Mouse (Mus musculus) embryonic facial prominence, embryonic 14.5 days (tissue): ENCODE measurements around the gene Cenpx. TPM values are rescaled to one million over a fixed set of nuclear protein-coding genes. Genes with fewer than 3 reads are reported as not detected.

Experiments
- ATAC-seq: fragments of 200-750 bp; cut with Nextera tagmentation; 2 replicates; pipeline ENCODE4 v1.8.0; 2017; ENCODE audit warnings: low read depth, moderate number of reproducible peaks, moderate TSS enrichment
- DNase-seq: peaks from one replicate; pipeline ENCODE4 v3.0.0-alpha.2; 2015; ENCODE audit warnings: low spot score
- H3K27ac ChIP-seq: fragments of 300-500 bp; sonication (generic); replicated peaks from 2 replicates; pipeline ENCODE4 v1.5.1; 2014; ENCODE audit warnings: low read depth, mild to moderate bottlenecking, low read length, moderate library complexity
- H3K27me3 ChIP-seq: fragments of 300-500 bp; sonication (generic); replicated peaks from 2 replicates; pipeline ENCODE4 v1.6.1; 2014; ENCODE audit warnings: low read length; ENCODE audit not compliant: control insufficient read depth, insufficient read depth
- H3K36me3 ChIP-seq: fragments of 300-500 bp; sonication (generic); 2 replicates; pipeline ENCODE4 v1.6.1; 2014; ENCODE audit warnings: low read length, mixed read lengths; ENCODE audit not compliant: control insufficient read depth, insufficient read depth
- H3K4me1 ChIP-seq: fragments of 300-500 bp; sonication (generic); 2 replicates; pipeline ENCODE4 v1.6.1; 2014; ENCODE audit warnings: antibody characterized with exemption, low read length; ENCODE audit not compliant: control insufficient read depth, insufficient read depth
- H3K4me2 ChIP-seq: fragments of 300-500 bp; sonication (generic); 2 replicates; pipeline ENCODE4 v1.6.1; 2014; ENCODE audit warnings: low read depth, mild to moderate bottlenecking, low read length, moderate library complexity, mixed read lengths
- H3K4me3 ChIP-seq: fragments of 300-500 bp; sonication (generic); 2 replicates; pipeline ENCODE4 v1.5.1; 2014; ENCODE audit warnings: low read depth, mild to moderate bottlenecking, low read length
- H3K9ac ChIP-seq: fragments of 300-500 bp; sonication (generic); 2 replicates; pipeline ENCODE4 v1.6.1; 2014; ENCODE audit warnings: low read depth, mild to moderate bottlenecking, low read length, moderate library complexity, mixed read lengths
- H3K9me3 ChIP-seq: fragments of 300-500 bp; sonication (generic); 2 replicates; pipeline ENCODE4 v1.6.1; 2016; ENCODE audit warnings: low read length; ENCODE audit not compliant: control insufficient read depth
- WGBS: fragments of 180-500 bp; shearing (Covaris S2); extraction: QIAGEN DNeasy Blood & Tissue Kit; methylation state at CpG from one replicate; pipeline ENCODE4 v1.1.7; 2014; 5-methylcytosine and 5-hydroxymethylcytosine counted together
- polyA plus RNA-seq: library from polyadenylated mRNA; unstranded; fragments of >200 nt; fragmentation: Nextera tagmentation; extraction: Ambion mirVana; gene quantifications from 2 replicates; pipeline ENCODE4 v1.2.1, GENCODE M21; 2014

Gene Cenpx
- polyA plus RNA-seq, 1 experiment from 2014 or later = 145 TPM

DNA sequence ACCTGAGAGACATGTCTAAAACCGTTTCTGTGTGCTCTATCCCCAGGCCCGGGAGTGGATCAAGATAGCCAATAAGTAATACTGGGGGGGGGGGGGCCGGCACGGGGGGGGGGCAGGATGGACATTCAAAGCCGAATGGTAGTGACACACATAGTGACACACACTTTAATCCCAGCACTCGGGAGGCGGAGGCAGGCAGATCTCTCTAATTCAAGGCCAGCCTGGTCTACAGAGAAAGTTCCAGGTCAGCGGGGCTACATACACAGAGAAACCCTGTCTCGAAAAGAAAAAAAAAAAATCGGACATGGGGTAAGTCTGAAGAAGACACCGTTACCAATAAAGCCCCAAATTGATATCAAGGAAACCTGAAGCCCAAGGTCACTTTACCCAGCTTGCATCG is 14.0 kb upstream of the Cenpx start:
- no peak overlapping the region for H3K9ac ChIP-seq
- no peak for ATAC-seq
- 72% methylated on average over 10 of the region's 12 CpGs for WGBS

DNA sequence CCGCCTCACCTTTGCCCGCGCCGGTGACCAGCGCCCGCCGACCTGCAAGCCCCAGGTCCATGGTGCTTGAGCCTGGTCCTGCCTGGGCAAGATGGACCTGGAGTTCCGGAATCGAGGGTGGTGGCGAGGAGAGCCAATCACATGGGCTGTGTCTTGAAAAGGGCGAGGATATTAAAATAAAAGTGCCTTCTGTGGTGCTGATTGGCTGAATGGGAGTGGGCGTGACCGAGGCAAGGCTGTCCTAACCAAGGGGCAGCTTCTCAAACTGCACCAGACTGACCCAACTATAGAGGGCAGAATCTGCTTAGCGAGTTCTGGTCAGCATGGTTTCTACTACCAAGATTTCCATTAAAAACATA is 13.6 kb upstream of the Cenpx start, which contains the start of gene Dcxr:
TSS of gene Dcxr (minus strand) at position 113 of the 359 bp plus-strand sequence.
- 1% methylated on average over 14 of the region's 14 CpGs for WGBS

More for the DNA sequence above, 14.0 kb upstream of the Cenpx start:
- Histone ChIP-seq H3K27ac (no peak overlapping the region), H3K4me1 (peaks cover 13% of the 10 kb centered on the region; the same call in 1 of the 2 replicates), H3K27me3 (no peaks in the 10 kb centered on the region), H3K9me3 (no peaks in the 10 kb centered on the region), H3K36me3 (0 out of 2 replicates have a peak, but pooled peaks cover 5% of the 10 kb centered on the region), H3K4me3 (no peak overlapping the region), H3K4me2 (peak overlapping the region; percentile 95)
- no peak for DNase-seq

DNA sequence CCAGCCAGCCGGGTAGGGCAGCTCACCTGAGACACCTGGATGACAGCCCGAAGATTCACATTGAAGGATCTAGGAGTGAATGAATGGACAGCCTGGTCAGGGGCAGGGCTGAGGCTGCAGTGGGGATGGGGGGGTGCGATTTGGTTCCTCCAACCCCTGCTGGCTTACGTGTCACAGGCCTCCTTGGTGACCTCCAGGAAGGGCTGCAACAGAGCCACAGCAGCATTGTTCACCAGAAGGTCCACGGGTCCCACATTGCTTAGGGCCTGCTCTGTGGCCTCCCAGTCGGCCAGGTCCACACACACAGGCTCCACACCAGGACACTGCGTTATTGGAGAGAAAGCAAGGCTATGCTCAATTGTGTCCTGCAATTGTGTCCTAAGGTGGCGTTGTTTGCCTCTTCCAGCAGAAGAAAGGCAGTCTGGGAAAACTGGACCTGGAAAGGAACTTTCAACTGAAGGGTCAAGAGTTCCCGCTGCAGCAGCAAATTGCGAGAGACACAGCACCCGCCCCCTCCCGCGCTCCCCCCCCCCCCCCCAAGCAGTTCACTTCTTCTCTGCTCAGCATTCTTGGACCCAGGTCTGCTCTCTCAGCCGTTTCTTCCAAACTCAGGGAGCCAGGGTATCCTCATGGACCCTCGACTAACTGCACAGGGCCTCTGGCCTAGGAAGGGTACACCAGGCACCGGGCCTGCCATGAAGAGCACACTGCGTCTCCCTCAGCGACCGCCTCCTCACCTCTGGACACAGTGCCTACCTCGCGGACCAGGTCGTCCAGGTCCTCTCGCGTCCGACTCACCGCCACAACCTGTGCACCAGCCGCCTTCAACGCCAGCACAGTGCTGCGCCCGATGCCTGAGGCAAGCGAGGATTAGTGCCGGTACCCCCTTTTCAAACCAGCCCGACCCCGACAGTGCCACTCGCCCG is 13.0 kb upstream of the Cenpx start:
- DNase-seq = no peak
- no peak overlapping the region for H3K27ac ChIP-seq
- 18% methylated on average over 31 of the region's 36 CpGs for WGBS

More for the DNA sequence above, 13.6 kb upstream of the Cenpx start, which contains the start of gene Dcxr:
- Histone ChIP-seq H3K27me3 (no peaks in the 10 kb centered on the region), H3K4me2 (peak within 1 kb of the TSS; percentile 95), H3K27ac (no peak within 1 kb of the TSS), H3K36me3 (0 out of 2 replicates have a peak, but pooled peaks cover 5% of the 10 kb centered on the region), H3K4me3 (peak within 1 kb of the TSS; percentile 62), H3K4me1 (peaks cover 12% of the 10 kb centered on the region; the same call in 1 of the 2 replicates), H3K9ac (peak within 1 kb of the TSS; percentile 66), H3K9me3 (no peaks in the 10 kb centered on the region)
- ATAC-seq (peak; percentile 89), DNase-seq (peak; percentile 93)

DNA sequence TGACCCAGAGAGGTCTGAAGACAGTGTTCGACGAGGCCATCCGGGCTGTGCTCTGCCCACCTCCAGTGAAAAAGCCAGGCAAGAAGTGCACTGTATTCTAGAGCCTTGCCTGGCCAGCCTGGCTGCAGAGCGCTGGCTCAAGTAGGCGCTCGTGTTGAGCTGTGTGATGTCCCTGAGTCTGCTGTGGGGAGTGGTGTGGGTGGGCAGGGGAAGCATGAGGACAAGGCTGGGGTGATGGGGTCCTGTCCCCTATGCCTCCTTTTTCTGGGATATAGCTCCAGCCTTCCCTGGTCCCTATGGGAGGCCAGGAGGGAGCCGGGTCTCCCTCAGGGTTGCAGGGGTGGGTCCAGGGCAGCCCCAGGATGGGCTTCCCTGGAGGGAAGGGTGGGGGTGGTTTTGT is 10.0 kb upstream of the Cenpx start:
- H3K9ac ChIP-seq = no peak overlapping the region
- H3K36me3 ChIP-seq = peaks cover 19% of the 10 kb centered on the region; the same call in 1 of the 2 replicates
- DNase-seq (no peak), ATAC-seq (no peak)
- WGBS = 90% methylated on average over 6 of the region's 7 CpGs
- no peak overlapping the region for H3K27ac ChIP-seq
- peaks cover 19% of the 10 kb centered on the region for H3K4me1 ChIP-seq
- no peaks in the 10 kb centered on the region for H3K27me3 ChIP-seq
- H3K9me3 ChIP-seq = no peaks in the 10 kb centered on the region
- no peak overlapping the region for H3K4me3 ChIP-seq
- H3K4me2 ChIP-seq = no peak overlapping the region

More for the DNA sequence above, 13.0 kb upstream of the Cenpx start:
- Histone ChIP-seq H3K4me3 (peak overlapping the region; percentile 62), H3K27me3 (no peaks in the 10 kb centered on the region), H3K36me3 (0 out of 2 replicates have a peak, but pooled peaks cover 5% of the 10 kb centered on the region), H3K9me3 (no peaks in the 10 kb centered on the region), H3K9ac (peak overlapping the region; percentile 66), H3K4me1 (peaks cover 15% of the 10 kb centered on the region), H3K4me2 (peak overlapping the region; percentile 95)
- ATAC-seq = peak; percentile 39

DNA sequence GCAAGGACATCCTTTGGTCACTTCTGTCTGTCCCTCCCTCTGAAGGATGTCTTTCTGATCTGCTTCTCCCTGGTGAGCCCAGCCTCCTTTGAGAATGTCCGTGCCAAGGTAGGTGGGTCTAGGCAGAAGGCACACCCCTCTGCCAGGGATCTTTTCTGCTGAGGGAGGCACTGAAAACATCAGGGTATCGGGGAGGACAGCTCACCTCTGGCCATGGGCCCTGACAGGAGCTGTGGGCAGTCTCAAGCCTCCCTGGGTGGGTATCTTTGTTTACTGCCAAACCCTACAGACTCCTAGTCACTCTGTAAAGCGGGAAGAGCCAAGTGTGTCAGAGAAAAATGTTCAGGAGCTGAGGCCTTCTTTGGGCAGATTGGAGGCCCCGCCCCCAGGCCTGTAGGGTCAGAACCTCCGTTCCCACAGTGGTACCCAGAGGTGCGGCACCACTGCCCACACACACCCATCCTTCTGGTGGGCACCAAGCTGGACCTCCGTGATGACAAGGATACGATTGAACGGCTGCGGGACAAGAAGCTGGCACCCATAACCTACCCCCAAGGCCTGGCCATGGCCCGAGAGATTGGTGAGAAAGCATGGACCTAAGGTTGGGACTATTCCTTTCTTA is 9.3 kb upstream of the Cenpx start:
- peak overlapping the region; percentile 17; the same call in 1 of the 2 replicates for H3K9ac ChIP-seq
- DNase-seq (no peak), ATAC-seq (no peak)
- H3K4me1 ChIP-seq = peaks cover 19% of the 10 kb centered on the region
- no peak overlapping the region for H3K4me3 ChIP-seq
- H3K27me3 ChIP-seq = no peaks in the 10 kb centered on the region
- H3K27ac ChIP-seq = no peak overlapping the region
- no peaks in the 10 kb centered on the region for H3K9me3 ChIP-seq
- 80% methylated on average over 11 of the region's 11 CpGs for WGBS
- H3K4me2 ChIP-seq = no peak overlapping the region
- H3K36me3 ChIP-seq = peaks cover 25% of the 10 kb centered on the region

DNA sequence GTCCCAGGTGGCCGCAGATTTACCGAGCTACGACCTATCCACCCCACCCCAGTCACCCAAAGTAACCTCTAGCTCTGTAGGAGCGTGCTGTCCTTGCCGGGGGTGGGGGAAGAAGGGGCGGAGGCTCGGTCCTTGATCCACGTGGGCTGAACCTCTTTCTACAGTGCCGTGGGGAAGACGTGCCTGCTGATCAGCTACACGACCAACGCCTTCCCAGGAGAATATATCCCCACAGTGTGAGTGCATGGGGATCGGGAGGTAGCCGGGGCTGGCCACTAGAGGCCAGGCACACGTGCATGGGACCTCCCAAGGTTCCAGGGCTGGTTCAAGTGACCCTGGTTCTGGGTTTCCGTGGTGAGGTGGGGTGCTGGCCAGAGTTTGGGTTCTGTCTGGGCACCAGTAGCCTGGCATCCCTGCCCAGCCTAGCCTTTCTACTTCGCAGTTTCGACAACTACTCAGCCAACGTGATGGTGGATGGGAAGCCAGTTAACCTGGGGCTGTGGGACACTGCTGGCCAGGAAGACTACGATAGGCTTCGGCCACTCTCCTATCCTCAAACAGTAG is 8.6 kb upstream of the Cenpx start:
- peaks cover 32% of the 10 kb centered on the region for H3K36me3 ChIP-seq
- no peaks in the 10 kb centered on the region for H3K27me3 ChIP-seq
- WGBS = 20% methylated on average over 19 of the region's 21 CpGs
- no peak overlapping the region for H3K27ac ChIP-seq
- ATAC-seq (no peak; the same call in 1 of the 2 replicates), DNase-seq (no peak)
- peak overlapping the region; percentile 67 for H3K4me3 ChIP-seq
- peaks cover 19% of the 10 kb centered on the region for H3K4me1 ChIP-seq
- peak overlapping the region; percentile 77 for H3K9ac ChIP-seq
- H3K4me2 ChIP-seq = peak overlapping the region; percentile 99
- H3K9me3 ChIP-seq = no peaks in the 10 kb centered on the region

DNA sequence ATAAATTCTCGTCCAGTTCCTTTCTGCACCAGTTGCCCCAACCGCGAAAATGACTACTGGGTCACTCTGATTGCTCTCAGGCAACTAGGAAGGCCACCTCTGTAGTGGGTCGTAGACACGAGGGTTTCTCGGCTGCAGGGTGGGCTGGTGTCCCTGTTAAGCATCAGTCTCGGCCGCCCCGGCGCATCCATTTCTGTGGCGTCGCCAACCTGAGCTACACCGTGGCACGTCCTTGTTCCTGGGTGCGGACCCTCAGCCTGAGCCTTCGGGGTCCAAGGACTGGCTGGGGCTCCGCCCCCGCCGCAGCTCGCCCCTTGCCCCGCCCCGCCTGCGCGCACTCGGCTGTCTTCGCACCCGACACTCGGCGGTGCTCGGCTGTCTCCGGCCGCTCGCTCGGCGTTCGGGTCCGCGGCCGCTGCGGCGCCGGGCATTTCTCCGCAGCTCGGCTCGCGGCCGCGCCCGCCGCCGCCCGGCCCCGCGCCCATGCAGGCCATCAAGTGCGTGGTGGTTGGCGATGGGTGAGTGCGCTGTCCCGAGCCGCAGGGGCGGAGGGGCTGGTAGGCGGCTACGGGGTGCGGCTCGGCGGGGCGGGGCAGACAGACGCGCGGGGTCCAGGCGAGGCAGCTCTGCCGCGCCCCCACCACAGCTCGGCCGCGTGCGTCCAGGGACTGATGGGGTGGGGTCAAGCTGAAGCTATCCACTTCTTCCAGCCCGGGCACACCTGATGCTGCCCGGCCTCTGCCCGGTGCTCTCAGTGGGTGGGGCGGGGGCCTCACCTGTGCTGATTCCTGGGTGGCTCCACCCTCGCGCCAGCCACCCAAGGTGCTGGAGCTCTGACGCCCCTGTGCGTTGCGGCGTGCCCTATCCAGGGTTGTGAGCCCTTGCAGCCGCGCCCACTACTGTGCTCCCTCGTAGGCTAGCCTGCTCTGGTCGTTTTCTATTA is 7.9 kb upstream of the Cenpx start, which contains the start of gene Rac3:
TSS of gene Rac3 (plus strand) at position 347 of the 943 bp plus-strand sequence.
- peak within 1 kb of the TSS; percentile 77 for H3K9ac ChIP-seq
- H3K36me3 ChIP-seq = peaks cover 39% of the 10 kb centered on the region
- ATAC-seq (peak; percentile 86), DNase-seq (peak; percentile 86)
- 0 out of 2 replicates have a peak within 1 kb of the TSS, but pooled peaks have one; percentile 22 for H3K27ac ChIP-seq
- no peaks in the 10 kb centered on the region for H3K27me3 ChIP-seq
- no peaks in the 10 kb centered on the region for H3K9me3 ChIP-seq
- peak within 1 kb of the TSS; percentile 67 for H3K4me3 ChIP-seq
- peak within 1 kb of the TSS; percentile 99 for H3K4me2 ChIP-seq
- under 1% methylated on average over 22 of the region's 90 CpGs for WGBS
- peaks cover 13% of the 10 kb centered on the region for H3K4me1 ChIP-seq
